Mouse (Mus musculus) thymus, adult 2 months (tissue): ENCODE measurements around the gene Mical2.

Experiments used
- CTCF ChIP-seq: fragments of 200-500 bp; IDR thresholded peaks from 2 replicates; pipeline ENCODE4 v1.5.1; 2012; ENCODE audit warnings: mild to moderate bottlenecking, control low read depth, low read length, moderate library complexity, borderline replicate concordance; ENCODE audit not compliant: control insufficient read depth, poor library complexity, insufficient read depth; ENCODE audit errors: extremely low read depth
- POLR2A ChIP-seq: fragments of 200-500 bp; IDR thresholded peaks from 2 replicates; pipeline ENCODE4 v1.6.1; 2012; ENCODE audit warnings: mild to moderate bottlenecking, low read length, control low read depth, moderate library complexity; ENCODE audit not compliant: control insufficient read depth, poor library complexity, insufficient read depth; ENCODE audit errors: extremely low read depth

DNA sequence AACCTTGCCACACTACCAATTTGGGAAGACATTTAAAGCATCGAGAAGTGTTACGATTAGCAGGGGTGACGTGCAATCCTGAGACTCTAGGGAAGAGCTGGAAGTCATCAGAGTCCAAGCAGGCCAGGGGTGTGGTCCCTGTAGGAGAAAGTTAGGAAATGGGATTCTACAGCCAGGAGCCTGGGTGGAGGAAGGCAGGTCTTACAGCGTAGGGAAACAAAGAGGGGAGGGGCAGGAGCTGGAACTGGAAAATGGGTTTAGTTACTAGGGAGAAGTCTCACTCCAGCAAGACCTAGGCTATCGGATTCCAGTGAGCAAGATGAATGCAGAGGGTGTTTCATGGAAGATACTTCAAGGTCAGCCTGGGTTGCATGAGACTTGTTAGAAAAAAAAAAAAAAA is 8.9 kb upstream of the Mical2 start:
- TF ChIP-seq POLR2A (no peak), CTCF (no peak)
